Mouse (Mus musculus): ENCODE measurements at regions not wholly inside any gene's neighbourhood (a gene's known extent, or its start where the extent isn't known, plus 50 kb on each side); places are given as distances from the start of the nearest gene placed in this dataset.

GRCm38 (mm10) chr2:137301474-137302267 is 185.2 kb upstream of the Jag1 start:
- no peak for DNase-seq (ENCODE audit: low read depth in 2 of 2, low spot score in 2 of 2)

DNA sequence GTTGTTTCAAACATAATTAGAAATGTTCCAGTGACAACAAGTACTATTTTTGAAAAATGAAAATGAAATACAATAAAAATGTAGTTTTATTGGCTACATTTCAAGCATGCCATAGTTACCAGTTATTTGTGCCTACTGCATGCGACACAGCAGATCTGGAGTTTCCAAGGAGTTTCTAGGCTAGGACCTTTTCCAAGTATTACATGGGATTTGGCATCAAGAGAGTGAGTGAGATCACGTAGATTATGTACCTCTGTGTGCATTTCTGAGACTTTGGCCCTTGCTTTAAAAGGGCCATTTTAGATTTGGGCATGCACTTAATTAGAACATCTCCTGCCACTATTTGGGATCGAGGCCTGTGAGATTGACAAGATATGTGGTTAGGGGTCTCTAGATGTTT is 172.8 kb upstream of the Jag1 start:
- no peak for DNase-seq (ENCODE audit: low read depth in 2 of 2, low spot score in 2 of 2)

DNA sequence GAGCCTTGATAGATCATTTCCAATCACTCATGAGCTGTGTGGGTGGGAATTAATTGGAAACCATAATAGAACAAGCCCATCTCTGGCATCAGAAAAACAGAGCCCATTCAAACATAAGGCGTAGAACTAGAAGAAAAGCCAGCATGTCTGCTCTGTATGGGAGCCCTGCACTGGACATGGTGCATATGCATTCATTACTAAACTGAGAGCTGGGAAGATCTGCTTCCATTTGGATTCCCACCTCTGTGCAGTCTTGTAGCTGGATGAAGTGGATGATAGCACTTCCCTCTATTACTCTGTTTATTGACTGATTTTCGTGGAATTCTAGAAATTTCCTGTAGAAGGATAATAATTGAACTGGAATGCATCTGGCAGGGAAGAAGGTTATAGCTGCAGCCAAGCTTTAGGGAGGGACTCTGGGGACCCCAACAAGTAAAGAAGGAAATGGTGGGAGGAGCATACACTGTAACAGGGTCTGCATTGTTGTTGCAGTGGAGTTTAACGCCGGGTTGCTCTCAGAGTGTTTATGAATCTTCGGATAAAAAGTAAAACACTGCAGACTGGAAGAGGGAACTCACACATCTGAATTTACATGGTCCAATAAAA is 155.2 kb upstream of the Jag1 start:
- DNase-seq (ENCODE audit: low read depth in 2 of 2, low spot score in 2 of 2), result no peak

DNA sequence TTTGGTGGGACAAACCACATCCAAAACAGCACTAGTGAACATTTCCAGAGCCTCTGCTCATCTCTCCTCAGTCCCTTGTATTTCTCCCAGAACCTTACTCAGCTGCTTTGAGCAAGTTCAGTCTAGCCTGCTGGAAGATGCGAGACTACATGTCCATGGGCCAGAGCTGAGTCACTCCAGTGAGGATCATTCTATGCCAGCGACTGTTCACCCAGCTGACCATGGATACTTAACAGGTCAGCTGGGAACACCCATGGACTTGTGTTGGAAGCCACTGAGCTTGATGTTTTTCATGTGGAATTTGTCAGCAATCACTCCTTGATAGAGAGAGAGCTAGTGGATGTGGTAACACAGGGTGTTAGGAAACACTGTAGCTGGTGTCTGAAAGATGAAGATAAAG is 146.5 kb upstream of the Jag1 start:
- DNase-seq (ENCODE audit: low read depth in 2 of 2, low spot score in 2 of 2), result no peak

- no peak for DNase-seq (ENCODE audit: low read depth in 2 of 2, low spot score in 2 of 2)
Measured at GRCm38 (mm10) chr2:137257847-137258515, 141.5 kb upstream of the Jag1 start.

- no peak for DNase-seq (ENCODE audit: low read depth in 2 of 2, low spot score in 2 of 2)
Measured at GRCm38 (mm10) chr2:137247931-137248330, 131.5 kb upstream of the Jag1 start.

- no peak for DNase-seq (ENCODE audit: low read depth in 2 of 2, low spot score in 2 of 2)
Measured at GRCm38 (mm10) chr2:137244370-137244769, 127.9 kb upstream of the Jag1 start.

GRCm38 (mm10) chr2:137243914-137244313 is 127.5 kb upstream of the Jag1 start:
- no peak for DNase-seq (ENCODE audit: low read depth in 2 of 2, low spot score in 2 of 2)

DNA sequence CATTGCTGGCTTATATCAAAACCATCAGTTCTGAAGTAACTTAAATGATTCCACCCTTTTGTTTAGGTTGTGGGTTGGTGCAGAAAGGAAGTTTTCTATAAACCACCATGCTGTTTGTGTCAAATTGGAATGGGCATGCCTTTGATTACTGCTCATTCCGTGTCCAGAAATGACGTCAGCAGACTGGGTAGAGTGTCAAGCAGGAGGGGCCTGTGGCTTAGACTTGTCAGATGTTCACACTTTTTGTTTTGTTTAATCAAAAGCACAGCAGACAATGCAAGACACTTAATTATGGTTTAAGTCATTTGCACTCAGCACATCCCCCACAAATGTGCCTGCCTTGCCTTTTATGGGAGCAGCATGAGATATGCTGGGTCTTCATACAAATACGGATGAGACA is 120.5 kb upstream of the Jag1 start:
- no peak for DNase-seq (ENCODE audit: low read depth in 2 of 2, low spot score in 2 of 2)

GRCm38 (mm10) chr2:137233936-137234335 is 117.5 kb upstream of the Jag1 start:
- no peak for DNase-seq (ENCODE audit: low read depth in 2 of 2, low spot score in 2 of 2)

DNA sequence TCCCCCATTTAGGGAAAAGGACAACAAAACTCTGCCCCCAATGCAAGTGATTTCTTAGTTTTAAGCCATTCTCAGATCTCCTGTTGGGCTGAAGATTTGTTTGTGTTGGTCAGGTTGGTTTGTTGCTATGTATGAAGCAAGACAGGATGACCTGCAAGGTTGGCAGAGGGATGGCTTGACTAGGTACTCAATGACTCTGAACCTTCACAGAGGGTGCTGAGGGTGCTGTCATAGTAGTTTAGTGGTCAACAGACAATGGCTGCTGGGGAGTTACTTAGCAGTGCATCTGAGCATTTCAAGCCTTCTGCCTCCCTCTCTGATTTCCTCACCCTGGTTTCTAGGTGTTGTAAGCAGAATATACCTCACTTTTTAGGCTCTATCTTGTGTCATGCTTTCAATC is 114.7 kb upstream of the Jag1 start:
- no peak for DNase-seq (ENCODE audit: low read depth in 2 of 2, low spot score in 2 of 2)

DNA sequence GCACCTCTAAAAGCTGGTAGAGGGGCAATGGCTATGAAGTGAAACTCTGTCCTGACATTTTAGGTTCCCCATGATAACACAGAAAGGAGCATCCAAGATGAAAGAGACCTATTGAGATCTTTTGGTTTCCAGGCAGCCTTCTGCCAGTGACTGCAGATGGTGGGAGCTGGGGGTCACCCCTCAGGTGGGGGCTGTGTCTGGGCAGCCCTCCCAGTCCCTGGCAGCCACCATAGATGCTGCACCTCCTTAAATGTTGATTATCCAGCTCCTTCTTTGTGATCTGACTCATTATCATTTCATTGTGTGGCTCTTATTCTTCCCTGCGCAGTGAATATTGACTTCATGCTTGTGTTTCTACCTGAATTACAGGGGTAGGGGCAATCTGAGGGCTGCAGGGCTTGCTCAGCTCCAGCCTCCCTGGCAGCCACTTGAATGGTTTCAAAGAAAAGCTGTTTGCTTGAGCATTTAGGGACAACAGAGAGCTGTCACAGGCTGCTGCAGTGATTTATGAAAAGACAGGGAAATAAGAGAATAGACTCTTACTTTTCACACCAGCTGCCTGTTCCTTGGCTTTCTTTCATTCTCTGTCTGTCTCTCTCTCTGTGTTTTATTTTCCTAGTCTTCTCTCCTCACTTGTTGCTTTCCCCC is 113.1 kb upstream of the Jag1 start:
- no peak for DNase-seq (ENCODE audit: low read depth in 2 of 2, low spot score in 2 of 2)

- no peak for DNase-seq (ENCODE audit: low read depth in 2 of 2, low spot score in 2 of 2)
Measured at GRCm38 (mm10) chr2:137227495-137227894, 111.1 kb upstream of the Jag1 start.

DNA sequence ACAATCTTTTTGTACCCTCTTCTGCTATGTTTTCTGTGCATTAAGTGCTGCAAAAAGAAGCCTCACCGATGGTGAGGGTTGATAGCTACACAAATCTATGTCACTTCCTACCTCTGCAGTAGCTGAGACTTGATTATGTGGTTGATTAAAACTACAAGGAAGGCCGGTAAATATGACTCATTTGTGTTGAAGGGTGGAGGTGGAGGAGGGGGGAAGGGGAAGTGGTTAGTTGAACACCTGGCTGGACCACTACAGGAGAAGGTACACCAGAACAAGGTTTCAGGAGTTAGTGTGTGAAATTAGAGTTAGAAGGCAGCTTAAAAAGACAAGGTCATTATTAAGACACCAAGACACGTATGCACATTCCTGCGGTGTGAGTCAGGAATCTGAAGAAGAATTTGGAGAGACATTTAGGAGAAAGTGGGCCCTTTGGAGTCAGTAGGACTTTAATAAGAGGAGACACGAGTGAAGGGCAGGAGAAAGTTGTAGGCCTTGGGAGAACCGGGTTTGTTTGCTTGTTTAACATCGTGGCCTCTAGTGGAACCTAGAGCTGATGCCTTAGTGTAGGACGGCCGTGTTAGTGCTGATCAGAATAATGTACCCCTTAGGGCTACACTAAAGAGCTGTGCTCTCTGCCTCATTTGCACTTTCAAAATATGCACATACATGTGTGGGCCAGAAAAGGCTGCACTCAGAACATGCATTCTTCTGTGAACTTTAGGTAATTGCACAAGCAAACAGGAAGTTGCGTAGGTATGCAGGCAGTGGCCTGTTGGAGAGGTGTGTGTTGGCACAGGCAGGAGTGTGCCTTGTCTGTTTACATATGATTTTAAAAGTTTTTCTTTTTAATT is 108.5 kb upstream of the Jag1 start:
- DNase-seq (ENCODE audit: low read depth in 2 of 2, low spot score in 2 of 2), result no peak

DNA sequence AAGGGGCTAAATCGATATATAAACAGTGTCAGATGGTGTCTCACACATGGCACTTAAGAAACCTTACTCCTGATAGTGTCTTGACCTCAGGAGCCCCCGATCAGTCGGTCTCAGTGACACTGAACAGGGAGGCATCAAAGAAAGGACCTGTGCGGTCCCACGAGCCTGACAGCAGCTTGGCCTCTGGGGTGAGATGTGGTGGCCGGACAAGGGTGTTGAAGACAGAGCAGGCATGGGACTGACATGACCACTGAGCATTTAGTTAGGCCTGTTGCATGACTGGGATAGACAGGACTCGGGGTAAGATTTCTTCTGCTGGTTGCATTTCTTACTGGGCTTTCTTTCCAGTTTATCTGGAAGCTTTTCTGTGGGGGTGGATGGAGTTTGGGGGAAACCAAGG is 99.3 kb upstream of the Jag1 start:
- DNase-seq (ENCODE audit: low read depth in 2 of 2, low spot score in 2 of 2), result no peak

DNA sequence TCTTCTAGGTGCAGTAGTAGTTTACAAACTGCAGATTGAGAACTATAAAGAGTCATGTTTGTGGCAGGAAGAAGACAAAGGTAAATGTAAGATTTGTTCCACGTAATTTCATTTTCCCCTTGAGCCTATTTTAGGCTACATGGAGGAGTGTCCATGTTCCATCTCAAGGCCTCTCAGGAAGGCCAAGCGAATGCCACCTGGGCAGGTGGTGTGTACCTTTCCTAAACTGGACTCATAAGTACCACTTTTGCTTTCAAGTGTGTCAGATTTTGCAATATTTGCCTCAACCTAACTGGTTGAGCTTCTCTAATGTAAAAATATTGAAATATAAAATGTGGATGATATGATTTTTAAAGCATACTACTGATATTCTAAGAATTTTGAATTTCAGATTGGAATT is 91.4 kb upstream of the Jag1 start:
- DNase-seq (ENCODE audit: low read depth in 2 of 2, low spot score in 2 of 2), result no peak

GRCm38 (mm10) chr2:137204274-137204850 is 87.9 kb upstream of the Jag1 start:
- DNase-seq (ENCODE audit: low read depth in 2 of 2, low spot score in 2 of 2), result no peak

- no peak for DNase-seq (ENCODE audit: low read depth in 2 of 2, low spot score in 2 of 2)
Measured at GRCm38 (mm10) chr2:137200101-137200500, 83.7 kb upstream of the Jag1 start.

DNA sequence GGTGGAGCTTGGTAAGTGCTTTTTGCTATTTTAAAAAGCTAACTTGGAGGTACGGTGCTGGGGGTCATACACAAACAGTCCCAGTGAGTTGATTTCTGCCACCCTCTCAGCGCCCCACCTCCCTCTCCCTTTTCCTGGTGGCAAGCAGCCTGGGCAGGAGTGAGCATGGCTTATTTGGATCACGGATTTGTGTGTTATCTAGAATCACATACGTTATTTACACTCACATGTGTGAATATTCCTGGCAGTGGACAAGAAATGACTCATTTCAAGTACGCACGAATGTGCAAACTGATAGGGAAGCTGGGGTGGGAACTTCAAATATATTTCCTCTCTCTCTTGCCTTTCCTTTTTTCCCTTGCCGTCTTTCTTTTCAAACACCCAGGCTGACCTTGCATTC is 75.7 kb upstream of the Jag1 start:
- no peak for DNase-seq (ENCODE audit: low read depth in 2 of 2, low spot score in 2 of 2)

- no peak for DNase-seq (ENCODE audit: low read depth in 2 of 2, low spot score in 2 of 2)
Measured at GRCm38 (mm10) chr2:137169176-137169575, 52.7 kb upstream of the Jag1 start.

DNA sequence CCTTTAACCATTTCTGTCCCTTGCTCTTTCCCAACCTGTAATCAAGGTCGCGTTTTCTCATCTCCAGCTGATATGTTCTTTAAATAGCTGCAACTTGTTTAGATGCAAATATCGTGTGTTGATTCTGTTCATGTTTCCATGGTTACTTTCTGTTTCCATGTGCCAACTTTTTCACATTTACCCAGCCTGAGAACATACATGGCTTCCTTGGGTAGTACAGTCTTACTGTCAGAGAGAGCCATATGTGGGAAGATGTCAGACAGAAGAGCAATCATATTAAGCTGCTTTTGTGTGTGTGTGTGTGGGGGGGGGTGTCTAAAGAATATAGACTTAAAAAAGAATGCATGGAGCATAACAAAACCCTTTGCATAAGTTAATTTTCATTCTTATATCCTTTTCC is 52.2 kb upstream of the Jag1 start:
- DNase-seq (ENCODE audit: low read depth in 2 of 2, low spot score in 2 of 2), result no peak
